Mouse (Mus musculus): ENCODE data around the gene Dock1.
A peak's percentile ranks its signal among the peaks of the same experiment; 100 is the strongest.

The Dock1 gene

GRCm38 (mm10) chr7:135068887-135069286 lies 398.4 kb downstream of the Dock1 start:
- no peak for DNase-seq

GRCm38 (mm10) chr7:135076904-135077303 lies 406.4 kb downstream of the Dock1 start:
- no peak for DNase-seq

GRCm38 (mm10) chr7:135077340-135077739 lies 406.9 kb downstream of the Dock1 start:
- DNase-seq = peak; percentile 62

GRCm38 (mm10) chr7:135077806-135078205 lies 407.4 kb downstream of the Dock1 start:
- no peak for DNase-seq

- DNase-seq = no peak
These were observed 413.0 kb downstream of the Dock1 start for GRCm38 (mm10) chr7:135083421-135083820.

- DNase-seq = no peak
These were observed 413.6 kb downstream of the Dock1 start for GRCm38 (mm10) chr7:135084069-135084468.

- DNase-seq = no peak
These were observed 416.1 kb downstream of the Dock1 start for GRCm38 (mm10) chr7:135086556-135086955.

- DNase-seq = no peak
These were observed 419.2 kb downstream of the Dock1 start for GRCm38 (mm10) chr7:135089626-135090025.

GRCm38 (mm10) chr7:135093851-135094250 lies 423.4 kb downstream of the Dock1 start:
- no peak for DNase-seq

GRCm38 (mm10) chr7:135101921-135102320 lies 431.5 kb downstream of the Dock1 start:
- DNase-seq = no peak

- DNase-seq = peak; percentile 22
These were observed 436.1 kb downstream of the Dock1 start for GRCm38 (mm10) chr7:135106536-135106935.

GRCm38 (mm10) chr7:135110307-135110706 lies 439.9 kb downstream of the Dock1 start:
- DNase-seq = no peak

- no peak for DNase-seq
These were observed 455.0 kb downstream of the Dock1 start for GRCm38 (mm10) chr7:135125296-135126065.

- no peak for DNase-seq
These were observed 462.0 kb downstream of the Dock1 start for GRCm38 (mm10) chr7:135132461-135132860.

- no peak for DNase-seq
These were observed 464.2 kb downstream of the Dock1 start for GRCm38 (mm10) chr7:135134619-135135018.

- peak; percentile 17 for DNase-seq
These were observed 468.7 kb downstream of the Dock1 start for GRCm38 (mm10) chr7:135139153-135139612.

GRCm38 (mm10) chr7:135144731-135145130 lies 474.3 kb downstream of the Dock1 start:
- DNase-seq = no peak

- DNase-seq = no peak
These were observed 480.5 kb downstream of the Dock1 start for GRCm38 (mm10) chr7:135150926-135151325.

- DNase-seq = no peak
These were observed 487.1 kb downstream of the Dock1 start for GRCm38 (mm10) chr7:135157571-135157970.

- no peak for DNase-seq
These were observed 487.9 kb downstream of the Dock1 start for GRCm38 (mm10) chr7:135158381-135158780.

- peak; percentile 51 for DNase-seq
These were observed 489.2 kb downstream of the Dock1 start for GRCm38 (mm10) chr7:135159606-135160005.

- DNase-seq = peak; percentile 71
These were observed 494.7 kb downstream of the Dock1 start for GRCm38 (mm10) chr7:135165155-135165554.

GRCm38 (mm10) chr7:135169936-135170335 lies 499.5 kb downstream of the Dock1 start:
- DNase-seq = no peak

- DNase-seq = peak; percentile 37
These were observed 501.8 kb downstream of the Dock1 start for GRCm38 (mm10) chr7:135172219-135172618.

GRCm38 (mm10) chr7:135194190-135194589 lies 523.7 kb downstream of the Dock1 start:
- DNase-seq = no peak

Data from retina, postnatal 1 day (tissue).